In genomic region chr14:14896399-14897136, GRCm38 (mm10) we compare ENCODE assay signal across 22 mouse cellular contexts.
A peak's percentile ranks its signal among the peaks of the same experiment; 100 is the strongest.
DNase-seq lines count a peak whose midpoint lies in the region; ATAC-seq and TF ChIP-seq lines count a peak whose summit lies in the region.
"Had no signal": no experiment of that assay in that cellular context is flagged by ENCODE, and none has a peak within 500 bp of the region (broad histone marks: within the 10 kb centered on the region; RNA-seq: fewer than 3 reads in every experiment).

No protein-coding gene starts in this region.

- no peak for TF ChIP-seq CTCF in midbrain, postnatal 0 days (IDR thresholded peaks at IDR 0.05)

- no peaks in the 10 kb centered on the region for H3K36me3 ChIP-seq in embryonic facial prominence, embryonic 11.5 days (replicated peaks; ENCODE audit: control insufficient read depth, insufficient read depth, low read depth, low read length)
- no peaks in the 10 kb centered on the region for H3K36me3 ChIP-seq in embryonic facial prominence, embryonic 10.5 days (replicated peaks)
- H3K36me3 ChIP-seq in hindbrain, embryonic 15.5 days = no peaks in the 10 kb centered on the region
- H3K36me3 ChIP-seq in hindbrain, embryonic 10.5 days = no peaks in the 10 kb centered on the region
- H3K36me3 ChIP-seq in midbrain, postnatal 0 days (ENCODE audit: insufficient read depth, low read length) = no peaks in the 10 kb centered on the region
- no peaks in the 10 kb centered on the region for H3K36me3 ChIP-seq in midbrain, embryonic 14.5 days (ENCODE audit: control insufficient read depth, insufficient read depth, low read length)
- H3K36me3 ChIP-seq: G1E; limb, embryonic 15.5 days; liver, embryonic 15.5 days; lung, embryonic 15.5 days had no signal

- no peaks in the 10 kb centered on the region for H3K27me3 ChIP-seq in embryonic facial prominence, embryonic 11.5 days (ENCODE audit: control insufficient read depth, insufficient read depth, low read length)
- H3K27me3 ChIP-seq in embryonic facial prominence, embryonic 10.5 days (replicated peaks; ENCODE audit: low read depth, poor library complexity, severe bottlenecking) = no peaks in the 10 kb centered on the region
- no peaks in the 10 kb centered on the region for H3K27me3 ChIP-seq in hindbrain, embryonic 15.5 days
- no peaks in the 10 kb centered on the region for H3K27me3 ChIP-seq in hindbrain, embryonic 10.5 days (ENCODE audit: insufficient read depth, poor library complexity, severe bottlenecking)
- no peaks in the 10 kb centered on the region for H3K27me3 ChIP-seq in midbrain, postnatal 0 days (ENCODE audit: insufficient read depth, low read length)
- no peaks in the 10 kb centered on the region for H3K27me3 ChIP-seq in midbrain, embryonic 14.5 days (ENCODE audit: control insufficient read depth, insufficient read depth, low read length)
- H3K27me3 ChIP-seq: CH12.LX; limb, embryonic 15.5 days; liver, embryonic 15.5 days; lung, embryonic 15.5 days; megakaryocyte, embryonic 14.5 days; Patski had no signal

- 75% methylated on average over 3 of the region's 3 CpGs for WGBS in embryonic facial prominence, embryonic 11.5 days
- 84% methylated on average over 3 of the region's 3 CpGs for WGBS in embryonic facial prominence, embryonic 10.5 days
- 67% methylated on average over 3 of the region's 3 CpGs for whole genome bisulfite sequencing in hindbrain, embryonic 15.5 days
- WGBS in hindbrain, embryonic 10.5 days = 76% methylated on average over 3 of the region's 3 CpGs
- 67% methylated on average over 3 of the region's 3 CpGs for WGBS in midbrain, postnatal 0 days
- WGBS in midbrain, embryonic 14.5 days = 85% methylated on average over 3 of the region's 3 CpGs

- no peak for DNase-seq in embryonic facial prominence, embryonic 11.5 days (ENCODE audit: low spot score)
- DNase-seq in embryonic facial prominence, embryonic 10.5 days (ENCODE audit: low spot score) = no peak
- no peak for DNase-seq in hindbrain, embryonic 10.5 days (ENCODE audit: low spot score)
- peak; percentile 41 for DNase-seq in midbrain, postnatal 0 days (ENCODE audit: low spot score)
- no peak for DNase-seq in midbrain, embryonic 14.5 days
- no peak for DNase-seq in gastrocnemius, adult 8-10 months (ENCODE audit: low spot score in 2 of 2)
- DNase-seq: B cell, adult 2 months; cerebellum, postnatal 36 days; kidney, adult 18-20 months; kidney, postnatal 4 days; lung, postnatal 36 days; right cerebral cortex, postnatal 25 days; spleen, adult 18-20 months had no signal

- H3K4me3 ChIP-seq in embryonic facial prominence, embryonic 11.5 days (ENCODE audit: low read depth, low read length) = no peak overlapping the region
- H3K4me3 ChIP-seq in embryonic facial prominence, embryonic 10.5 days = no peak overlapping the region
- H3K4me3 ChIP-seq in hindbrain, embryonic 15.5 days = no peak overlapping the region
- H3K4me3 ChIP-seq in hindbrain, embryonic 10.5 days = no peak overlapping the region
- H3K4me3 ChIP-seq in midbrain, postnatal 0 days (ENCODE audit: low read depth, low read length) = no peak overlapping the region
- H3K4me3 ChIP-seq in midbrain, embryonic 14.5 days (replicated peaks; ENCODE audit: low read depth, low read length) = no peak overlapping the region
- H3K4me3 ChIP-seq: limb, embryonic 15.5 days; liver, embryonic 15.5 days; lung, embryonic 15.5 days; megakaryocyte, embryonic 14.5 days had no signal

- H3K4me2 ChIP-seq in embryonic facial prominence, embryonic 11.5 days (ENCODE audit: low read depth, low read length) = no peak overlapping the region
- H3K4me2 ChIP-seq in hindbrain, embryonic 15.5 days = no peak overlapping the region
- H3K4me2 ChIP-seq in midbrain, postnatal 0 days (ENCODE audit: low read depth, low read length, poor library complexity, severe bottlenecking) = no peak overlapping the region
- no peak overlapping the region for H3K4me2 ChIP-seq in midbrain, embryonic 14.5 days (ENCODE audit: low read length)
- H3K4me2 ChIP-seq: limb, embryonic 15.5 days; liver, embryonic 15.5 days; lung, embryonic 15.5 days had no signal

- no peak overlapping the region for H3K9ac ChIP-seq in embryonic facial prominence, embryonic 11.5 days (replicated peaks; ENCODE audit: low read length)
- no peak overlapping the region for H3K9ac ChIP-seq in hindbrain, embryonic 15.5 days
- no peak overlapping the region for H3K9ac ChIP-seq in midbrain, postnatal 0 days (replicated peaks; ENCODE audit: low read length, poor library complexity, severe bottlenecking)
- H3K9ac ChIP-seq in midbrain, embryonic 14.5 days (replicated peaks; ENCODE audit: low read length) = no peak overlapping the region
- H3K9ac ChIP-seq: limb, embryonic 15.5 days; liver, embryonic 15.5 days; lung, embryonic 15.5 days had no signal

- no peak overlapping the region for H3K27ac ChIP-seq in embryonic facial prominence, embryonic 11.5 days (replicated peaks; ENCODE audit: low read depth, low read length)
- no peak overlapping the region for H3K27ac ChIP-seq in embryonic facial prominence, embryonic 10.5 days (replicated peaks)
- no peak overlapping the region for H3K27ac ChIP-seq in hindbrain, embryonic 15.5 days (replicated peaks)
- no peak overlapping the region for H3K27ac ChIP-seq in hindbrain, embryonic 10.5 days
- no peak overlapping the region for H3K27ac ChIP-seq in midbrain, postnatal 0 days (ENCODE audit: low read depth, low read length)
- H3K27ac ChIP-seq in midbrain, embryonic 14.5 days (replicated peaks; ENCODE audit: low read depth, low read length) = no peak overlapping the region
- H3K27ac ChIP-seq: limb, embryonic 15.5 days; liver, embryonic 15.5 days; lung, embryonic 15.5 days had no signal

- no peaks in the 10 kb centered on the region for H3K9me3 ChIP-seq in embryonic facial prominence, embryonic 11.5 days (replicated peaks; ENCODE audit: control insufficient read depth, low read length)
- no peaks in the 10 kb centered on the region for H3K9me3 ChIP-seq in embryonic facial prominence, embryonic 10.5 days
- no peaks in the 10 kb centered on the region for H3K9me3 ChIP-seq in hindbrain, embryonic 15.5 days
- H3K9me3 ChIP-seq in hindbrain, embryonic 10.5 days = no peaks in the 10 kb centered on the region
- H3K9me3 ChIP-seq in midbrain, postnatal 0 days (ENCODE audit: low read length) = no peaks in the 10 kb centered on the region
- H3K9me3 ChIP-seq in midbrain, embryonic 14.5 days (ENCODE audit: control insufficient read depth, low read length) = no peaks in the 10 kb centered on the region
- H3K9me3 ChIP-seq: G1E; limb, embryonic 15.5 days; liver, embryonic 15.5 days; lung, embryonic 15.5 days; megakaryocyte, embryonic 14.5 days had no signal

- no peaks in the 10 kb centered on the region for H3K4me1 ChIP-seq in embryonic facial prominence, embryonic 11.5 days (ENCODE audit: control insufficient read depth, insufficient read depth, low read length)
- no peaks in the 10 kb centered on the region for H3K4me1 ChIP-seq in embryonic facial prominence, embryonic 10.5 days
- no peaks in the 10 kb centered on the region for H3K4me1 ChIP-seq in hindbrain, embryonic 15.5 days (replicated peaks)
- H3K4me1 ChIP-seq in hindbrain, embryonic 10.5 days (replicated peaks) = no peaks in the 10 kb centered on the region
- H3K4me1 ChIP-seq in midbrain, postnatal 0 days (ENCODE audit: insufficient read depth, low read length) = no peaks in the 10 kb centered on the region
- H3K4me1 ChIP-seq in midbrain, embryonic 14.5 days (ENCODE audit: control insufficient read depth, insufficient read depth, low read length) = no peaks in the 10 kb centered on the region
- H3K4me1 ChIP-seq: limb, embryonic 15.5 days; liver, embryonic 15.5 days; lung, embryonic 15.5 days; megakaryocyte, embryonic 14.5 days had no signal

- ATAC-seq in embryonic facial prominence, embryonic 11.5 days (replicated peaks; ENCODE audit: insufficient number of reproducible peaks, low FRiP score, low TSS enrichment, low read depth) = 0 out of 2 replicates have a peak, but pooled peaks have one; percentile 23
- peak; percentile 71 for ATAC-seq in hindbrain, embryonic 15.5 days (ENCODE audit: low FRiP score, low read depth)
- ATAC-seq in midbrain, postnatal 0 days (ENCODE audit: low FRiP score) = peak; percentile 62; the same call in 1 of the 2 replicates
- no peak for ATAC-seq in midbrain, embryonic 14.5 days (ENCODE audit: low FRiP score, low TSS enrichment)
- ATAC-seq: inflammation-experienced regulatory T-cells, adult 6 months; Patski had no signal
